Comparison of ENCODE assay signal across 12 mouse cellular contexts in the genomic region with DNA sequence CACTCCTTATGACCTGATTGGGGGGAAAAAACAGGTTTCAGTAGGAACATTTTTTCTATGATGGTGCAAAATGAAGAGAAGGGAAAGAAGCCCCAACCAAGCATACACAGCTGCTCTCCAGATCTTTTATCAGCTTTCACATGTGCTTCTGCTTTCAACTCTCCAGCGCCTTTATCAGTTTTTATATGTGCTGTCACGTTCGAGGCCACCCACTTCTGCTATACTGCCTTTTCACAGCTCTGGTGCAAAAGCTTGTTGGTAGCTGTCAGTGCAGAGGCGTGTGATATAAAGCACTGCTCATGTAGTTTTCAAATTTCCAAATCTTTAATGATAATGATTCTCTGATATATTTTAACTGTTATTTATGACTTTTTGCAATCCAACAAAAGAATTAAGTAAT.
"Had no signal": no experiment of that assay in that cellular context is flagged by ENCODE, and none has a peak within 500 bp of the region (broad histone marks: within the 10 kb centered on the region; RNA-seq: fewer than 3 reads in every experiment).

No protein-coding gene starts in this region.

- H3K9me3 ChIP-seq: intestine, embryonic 15.5 days; liver, embryonic 15.5 days; midbrain, embryonic 13.5 days had no signal

- H3K4me1 ChIP-seq: intestine, embryonic 15.5 days; liver, embryonic 15.5 days; midbrain, embryonic 13.5 days had no signal

- H3K4me3 ChIP-seq: intestine, embryonic 15.5 days; layer of hippocampus, adult 2 months; liver, embryonic 15.5 days; midbrain, embryonic 13.5 days had no signal

- H3K27ac ChIP-seq: intestine, embryonic 15.5 days; layer of hippocampus, adult 2 months; liver, embryonic 15.5 days; midbrain, embryonic 13.5 days; stomach, postnatal 0 days had no signal

- H3K36me3 ChIP-seq: intestine, embryonic 15.5 days; liver, embryonic 15.5 days; midbrain, embryonic 13.5 days had no signal

- DNase-seq: kidney, adult 18-20 months; kidney, postnatal 10 days; kidney, postnatal 4 days; lung, adult 2 months; lung, postnatal 36 days; thymus, adult 18-20 months; thymus, postnatal 25 days had no signal

- H3K27me3 ChIP-seq: intestine, embryonic 15.5 days; liver, embryonic 15.5 days; midbrain, embryonic 13.5 days had no signal
